Mouse (Mus musculus) cortical plate, adult 2 months (tissue): Measurements from ENCODE around the gene Asf1b.

Experiments
- CTCF ChIP-seq: fragments of 200-500 bp; IDR thresholded peaks from 2 replicates; pipeline ENCODE4 v1.5.1; 2011; ENCODE audit warnings: mild to moderate bottlenecking, control low read depth, low read length; ENCODE audit not compliant: insufficient read depth; ENCODE audit errors: extremely low read depth
- POLR2A ChIP-seq: fragments of 200-500 bp; IDR thresholded peaks from 2 replicates; pipeline ENCODE4 v1.6.1; 2011; ENCODE audit warnings: mild to moderate bottlenecking, low read length, control low read depth; ENCODE audit not compliant: insufficient read depth; ENCODE audit errors: extremely low read depth

DNA sequence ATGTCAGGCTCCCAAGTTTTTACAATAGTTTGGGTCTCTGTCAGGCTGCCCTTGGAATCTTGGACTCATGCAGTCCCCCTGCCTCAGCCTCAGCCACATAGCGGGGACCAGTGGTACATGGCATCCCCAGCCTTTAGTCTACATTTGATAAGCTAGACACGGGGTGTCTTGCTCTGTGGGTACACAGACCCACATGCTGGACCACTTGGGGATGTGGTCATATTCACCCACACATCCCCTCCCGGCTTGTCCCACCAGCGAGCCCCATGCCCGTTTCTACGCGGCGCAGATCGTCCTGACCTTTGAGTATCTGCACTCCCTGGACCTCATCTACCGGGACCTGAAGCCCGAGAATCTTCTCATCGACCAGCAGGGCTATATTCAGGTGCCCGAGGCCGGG is 34.9 kb downstream of the Asf1b start:
- TF ChIP-seq POLR2A (no peak), CTCF (no peak)
